Mouse (Mus musculus) ZHBTc4 (cell line): ENCODE measurements around the gene F2rl1.
A peak's percentile ranks its signal among the peaks of the same experiment; 100 is the strongest.

Source experiments
- DNase-seq: peaks from one replicate; pipeline ENCODE4 v3.0.0-alpha.2; 2011; ENCODE audit warnings: low read depth, low spot score

F2rl1 gene

DNA sequence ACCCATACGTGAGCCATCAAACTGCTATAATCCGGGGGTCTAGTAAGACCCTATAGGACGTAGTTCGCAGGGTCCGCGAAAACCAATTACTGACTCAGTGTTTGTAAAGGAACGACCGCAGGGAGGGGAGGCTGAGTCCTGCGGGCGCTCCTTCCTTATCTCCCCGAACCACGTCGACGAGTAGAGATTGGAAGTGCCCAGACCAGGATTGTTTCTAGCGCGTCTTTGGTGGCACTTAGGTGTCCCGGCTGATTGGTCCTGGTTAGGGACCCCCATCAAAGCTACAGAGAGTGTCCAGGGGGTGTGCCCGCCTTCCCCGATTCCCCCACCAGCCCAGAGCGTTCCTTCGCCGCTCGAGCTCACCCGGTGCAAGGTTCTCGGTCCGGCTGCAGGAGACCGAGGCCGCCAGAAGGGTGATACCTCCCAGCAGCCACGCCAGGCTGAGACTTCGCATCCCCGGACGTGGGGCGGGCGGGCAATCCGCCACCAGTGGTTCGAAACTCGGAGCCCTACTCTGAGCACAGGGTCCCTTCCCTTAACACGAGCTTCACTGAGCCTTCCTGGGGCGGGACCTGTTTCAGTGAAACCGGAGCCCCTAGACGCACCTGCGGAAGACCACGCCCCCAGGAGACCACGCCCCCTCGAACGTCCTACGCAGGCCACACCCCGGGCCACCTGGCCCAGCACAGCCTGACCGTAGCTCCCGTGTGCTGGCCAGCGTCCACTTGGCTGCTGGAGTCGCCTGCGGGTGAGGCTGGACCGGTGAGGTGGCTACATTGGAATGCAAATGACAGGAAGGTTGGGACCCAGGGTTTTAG, at the start of gene F2rl1:
TSS of gene F2rl1 (minus strand) at position 554 of the 818 bp plus-strand sequence.
- DNase-seq = peak; percentile 88

DNA sequence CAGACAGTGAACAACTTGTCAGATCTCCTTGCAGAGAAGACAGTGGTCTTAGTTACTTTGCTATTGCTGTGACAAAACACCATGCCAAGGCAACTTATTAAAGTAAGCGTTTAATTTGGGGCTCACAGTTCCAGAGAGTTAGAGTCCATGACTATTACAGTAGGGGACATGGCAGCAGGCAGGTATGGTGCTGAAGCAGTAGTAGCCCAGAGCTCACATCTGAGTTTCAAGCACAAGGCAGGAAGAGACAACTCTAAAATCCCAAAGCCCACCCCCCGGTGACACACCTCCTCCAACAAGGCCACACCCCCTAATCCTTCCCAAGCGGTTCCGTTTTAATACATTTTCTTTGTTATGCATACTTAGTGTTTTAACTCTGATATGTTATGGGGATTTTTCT, 45.9 kb upstream of the F2rl1 start:
- DNase-seq = no peak

DNA sequence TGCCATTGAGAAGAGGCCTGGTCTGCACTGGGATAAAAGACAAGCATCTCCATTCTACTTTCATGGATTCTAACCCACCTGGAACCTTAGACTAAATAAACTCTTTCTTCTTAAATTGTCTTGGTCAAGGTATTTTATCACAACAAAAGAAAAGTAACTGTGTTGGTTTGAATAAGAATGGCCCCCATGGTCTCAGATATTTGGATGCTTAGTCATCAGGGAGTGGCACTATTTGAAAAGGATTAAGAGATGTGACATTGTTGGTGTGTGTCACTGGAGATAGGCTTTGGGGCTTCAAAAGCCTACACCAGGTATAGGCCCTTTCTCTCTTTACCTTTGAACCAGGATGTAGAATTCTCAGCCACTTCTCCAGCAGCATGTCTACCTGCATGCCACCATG, 44.3 kb upstream of the F2rl1 start:
- DNase-seq = peak; percentile 88

DNA sequence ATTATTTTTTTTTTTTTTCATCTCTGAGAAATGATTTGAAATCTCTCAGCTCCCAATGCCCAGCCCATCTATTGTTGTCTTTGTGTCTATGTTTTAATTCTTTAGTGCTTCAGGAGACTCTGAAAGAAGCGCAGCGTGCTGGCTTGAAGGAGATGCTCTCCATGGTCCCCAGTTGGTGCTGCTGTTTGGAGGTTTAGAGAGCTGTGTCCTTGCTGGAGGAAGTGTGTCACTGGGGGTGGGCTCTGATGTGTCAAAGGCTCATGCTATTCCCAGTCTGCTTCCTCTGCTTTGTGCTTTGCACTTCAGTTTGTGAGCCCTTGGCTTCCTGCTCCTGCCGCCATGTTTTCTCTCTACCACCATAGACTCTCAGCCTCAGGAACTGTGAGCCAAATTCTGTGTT, 43.3 kb upstream of the F2rl1 start:
- no peak for DNase-seq

DNA sequence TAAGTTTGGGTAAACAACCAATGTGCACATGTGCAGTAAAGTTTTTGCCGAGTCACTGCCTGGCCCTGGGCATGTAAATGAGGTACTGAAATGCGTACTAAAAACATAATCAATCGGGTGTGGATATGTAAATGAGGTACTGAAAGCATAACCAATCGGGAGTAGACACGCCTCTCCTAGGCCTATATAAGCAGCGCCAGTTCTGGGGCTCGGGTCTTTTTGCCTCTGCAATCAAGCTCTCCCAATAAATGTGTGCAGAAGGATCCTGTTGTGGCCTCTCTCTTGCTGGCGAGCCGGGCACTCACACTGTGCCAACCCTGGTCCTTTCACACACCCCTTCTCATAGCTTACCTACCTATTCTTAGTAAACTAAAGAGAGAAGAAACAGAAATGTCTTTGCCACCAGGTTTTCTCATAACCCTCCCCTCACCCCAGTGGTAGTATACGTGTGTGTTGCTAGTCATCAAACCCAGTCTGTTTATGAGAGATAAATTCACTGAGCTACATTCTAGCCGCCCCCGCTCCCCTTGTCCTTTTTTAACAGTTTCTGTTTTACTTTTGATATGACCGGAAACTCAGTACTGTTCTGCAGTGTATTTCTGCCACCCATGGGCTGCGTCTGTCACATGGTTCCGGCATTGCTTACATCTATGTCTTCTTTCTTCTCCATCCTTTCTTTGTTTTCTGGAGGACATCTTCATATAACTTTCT, 42.0 kb upstream of the F2rl1 start:
- no peak for DNase-seq

DNA sequence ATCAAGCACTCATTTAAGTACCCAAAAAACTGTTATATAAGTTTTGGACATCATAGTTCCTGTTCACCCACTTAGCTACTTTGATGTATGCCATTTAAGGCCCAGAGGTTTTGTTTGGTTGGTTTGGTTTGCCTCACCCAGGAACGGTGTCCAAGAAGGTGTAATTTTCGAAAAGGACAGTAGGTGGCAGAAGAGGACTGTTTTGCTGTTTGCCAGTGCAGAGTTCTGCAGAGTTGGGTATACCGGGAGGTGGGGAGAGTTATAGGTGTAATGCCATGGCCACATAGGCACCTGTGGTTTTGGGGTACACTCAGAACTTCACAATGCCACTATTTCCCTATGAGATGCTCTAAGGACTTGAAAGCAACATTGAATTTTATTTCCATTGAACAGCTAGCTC, 38.7 kb upstream of the F2rl1 start:
- DNase-seq = peak; percentile 82

DNA sequence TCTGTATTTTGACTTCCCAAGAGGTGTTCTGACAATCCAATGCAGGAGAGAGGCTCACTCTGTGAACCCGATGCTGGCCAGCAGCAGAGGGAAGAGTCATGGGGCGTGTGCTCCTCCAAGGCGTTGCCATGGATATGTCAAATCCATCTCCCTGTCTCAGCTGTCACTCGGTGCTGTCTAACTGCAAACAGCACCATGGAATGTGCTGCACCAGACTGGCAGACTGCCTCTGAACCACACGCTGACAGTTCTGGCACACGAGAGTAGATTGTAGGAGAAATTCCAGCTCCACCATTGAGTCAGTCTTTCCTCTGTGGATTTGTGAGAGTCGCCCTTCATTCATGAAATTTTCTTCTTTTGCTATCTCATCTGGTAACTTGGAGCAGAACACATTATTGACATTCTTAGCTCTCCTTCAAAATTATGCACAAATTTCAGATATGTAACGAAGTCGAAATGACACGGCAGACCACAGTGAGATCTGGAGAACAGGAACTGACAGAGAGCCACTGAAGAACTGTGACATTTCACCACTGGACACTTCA, 38.1 kb upstream of the F2rl1 start:
- no peak for DNase-seq

DNA sequence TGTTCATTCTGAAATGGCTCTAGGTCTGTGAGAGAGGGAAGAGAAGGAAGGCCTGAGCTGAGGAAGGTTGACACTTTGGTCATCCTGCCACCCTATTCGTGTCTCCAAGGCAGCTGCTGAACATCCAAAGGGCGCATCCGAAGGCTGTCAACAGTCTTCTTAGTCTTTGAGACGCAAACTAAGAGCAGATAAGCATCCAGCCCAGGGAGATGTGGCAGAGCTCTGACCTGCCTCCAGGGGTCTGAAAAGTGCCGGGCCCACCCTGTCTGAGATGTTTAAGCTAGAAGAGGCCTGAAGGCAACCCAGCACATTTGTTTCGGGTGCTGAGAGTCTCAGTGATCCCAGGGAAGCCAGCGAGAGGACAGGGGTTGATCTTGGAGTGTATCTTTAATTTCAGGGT, 32.3 kb upstream of the F2rl1 start:
- DNase-seq = no peak

DNA sequence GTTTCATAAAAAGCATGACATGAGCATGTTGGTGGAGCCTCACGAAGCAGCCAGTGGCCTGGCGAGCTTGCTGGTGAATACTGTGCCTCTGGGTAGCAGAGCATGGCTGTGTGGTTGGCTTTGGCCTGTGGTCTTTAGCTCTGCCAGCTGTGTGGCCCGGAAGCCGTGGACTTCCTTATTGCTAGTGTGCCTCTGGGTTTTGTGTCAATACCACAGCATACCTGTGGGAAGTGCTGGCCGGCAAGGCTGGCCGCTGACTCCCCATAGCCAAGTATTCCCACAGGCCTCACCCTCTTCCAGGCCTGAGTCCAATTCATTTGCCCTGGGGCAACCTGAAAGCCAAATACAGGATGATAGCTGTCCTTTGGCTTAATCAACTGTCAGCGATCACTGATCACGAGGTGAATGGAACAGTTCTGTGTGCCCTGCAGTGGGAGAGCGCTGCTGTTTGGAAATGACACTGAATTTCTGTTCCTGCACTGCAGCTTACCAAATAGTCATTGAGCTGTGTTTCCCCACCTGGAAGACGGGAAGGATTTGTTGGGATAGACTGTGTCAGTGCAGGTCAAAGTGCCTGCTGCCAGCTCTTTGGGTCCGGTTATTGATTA, 29.0 kb upstream of the F2rl1 start:
- no peak for DNase-seq

DNA sequence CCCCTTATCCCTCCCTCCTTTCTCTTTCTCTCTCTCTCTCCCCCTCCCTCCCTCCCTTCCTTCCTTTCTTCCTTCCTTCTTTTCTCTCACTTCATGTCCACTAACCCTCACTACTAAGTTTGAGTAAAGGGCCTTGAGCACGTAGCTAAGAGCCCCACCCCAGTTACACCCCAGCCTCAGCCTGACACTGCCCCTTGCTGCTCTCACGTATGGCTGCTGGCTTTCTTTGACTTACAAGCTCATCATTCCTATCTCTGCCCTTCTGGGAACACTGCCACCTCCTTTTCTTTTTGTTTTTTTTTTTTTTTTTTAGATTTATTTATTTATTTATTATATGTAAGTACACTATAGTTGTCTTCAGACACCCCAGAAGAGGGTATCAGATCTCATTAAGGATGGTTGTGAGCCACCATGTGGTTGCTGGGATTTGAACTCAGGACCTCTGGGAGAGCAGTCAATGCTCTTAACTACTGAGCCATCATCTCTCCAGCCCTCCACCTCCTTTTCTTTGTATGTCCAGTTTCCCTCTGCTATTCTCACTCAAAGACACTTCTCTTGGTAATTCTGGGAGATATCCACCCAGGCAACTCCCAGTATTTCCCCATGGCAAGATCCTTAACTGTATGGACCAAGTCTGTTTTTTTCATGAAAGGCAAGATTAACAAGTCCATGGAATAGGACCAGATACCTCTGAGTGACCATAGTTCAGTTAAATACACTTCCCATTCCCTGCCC, 25.8 kb upstream of the F2rl1 start:
- DNase-seq = no peak

DNA sequence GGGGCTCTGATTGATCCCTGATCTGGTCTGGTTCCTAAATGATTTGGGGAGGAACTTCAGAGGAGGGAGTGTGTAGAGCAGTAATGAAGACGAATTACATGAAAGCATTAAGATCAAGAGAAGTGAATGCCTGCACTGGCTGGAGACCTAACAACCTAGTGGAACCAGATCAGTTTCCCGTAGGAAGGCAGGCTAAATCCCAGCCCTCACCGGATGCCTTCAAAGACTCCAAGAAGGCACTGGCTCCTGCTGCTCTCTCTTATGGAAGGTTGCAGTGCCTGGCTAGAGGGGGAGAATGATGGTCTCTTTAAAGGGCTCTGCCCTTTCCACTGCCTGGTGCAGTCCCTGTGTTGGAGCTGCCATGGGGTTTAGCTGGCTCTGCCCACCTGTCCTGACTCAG, 24.4 kb upstream of the F2rl1 start:
- DNase-seq = no peak

DNA sequence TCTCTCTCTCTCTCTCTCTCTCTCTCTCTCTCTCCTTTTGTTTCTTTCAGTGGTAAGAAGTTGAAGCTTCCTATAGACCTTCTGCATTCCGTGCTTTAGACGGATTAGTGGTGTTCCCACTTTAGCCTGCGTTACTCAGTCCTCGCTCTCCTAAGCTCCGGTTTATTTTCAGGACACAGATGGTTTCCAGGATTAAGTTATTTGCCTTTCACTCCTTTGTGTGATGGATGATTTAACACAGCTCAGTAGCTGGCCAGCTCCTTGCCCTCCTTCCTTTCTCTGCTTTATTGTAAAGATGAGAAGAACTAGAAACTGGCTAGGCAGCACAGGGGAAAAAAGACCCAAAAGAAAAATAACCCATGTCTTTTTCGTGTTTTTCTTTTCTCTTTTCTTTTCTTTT, 23.8 kb upstream of the F2rl1 start:
- no peak for DNase-seq

DNA sequence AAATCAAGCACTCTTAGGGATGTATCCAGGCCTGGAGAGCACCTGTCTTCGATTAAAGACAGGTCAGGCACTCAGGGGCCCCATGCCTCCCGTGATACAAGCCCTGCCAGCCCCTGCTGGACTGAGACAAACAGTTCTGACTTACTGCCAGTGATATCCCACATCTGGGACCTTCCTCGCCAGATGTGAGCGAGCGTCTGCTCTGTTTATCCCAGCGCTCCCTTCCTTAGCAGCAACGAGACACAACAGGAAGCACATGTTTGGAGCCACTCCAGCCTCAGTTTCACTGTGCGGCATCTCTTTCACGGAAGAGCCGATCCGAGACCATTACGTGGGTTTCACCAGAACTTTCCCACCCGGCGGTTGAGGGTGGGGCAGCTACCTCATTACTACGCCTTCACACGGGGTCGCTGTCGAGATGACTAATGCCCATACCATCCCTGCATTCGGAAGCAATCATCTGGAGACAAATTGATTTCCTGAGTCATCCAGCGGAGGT, 23.3 kb upstream of the F2rl1 start:
- DNase-seq = peak; percentile 39

DNA sequence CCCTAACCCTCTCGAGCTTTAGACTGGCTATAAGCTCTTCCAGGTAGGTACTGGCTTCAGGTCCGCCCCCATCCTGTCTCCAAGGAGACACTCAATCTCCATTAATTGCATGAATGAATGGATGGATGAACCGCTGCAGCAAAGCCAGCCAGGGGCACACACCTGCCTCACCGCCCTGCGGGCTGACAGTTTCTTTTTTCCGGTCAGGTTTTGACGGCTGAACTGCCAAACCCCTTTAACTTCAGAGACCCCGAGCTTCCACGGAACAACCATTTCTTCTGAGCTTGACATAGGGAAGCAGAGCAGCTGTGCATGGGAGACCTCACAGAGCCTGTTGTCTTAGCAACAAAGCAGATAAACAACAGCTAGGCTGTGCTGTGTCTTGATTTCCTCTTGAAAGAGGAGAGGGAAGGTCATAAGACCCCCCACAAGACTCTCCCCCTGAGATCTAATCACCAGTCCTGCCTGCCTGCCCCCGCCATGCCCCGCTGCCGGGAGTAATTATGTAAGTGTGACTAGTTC, 22.1 kb upstream of the F2rl1 start:
- no peak for DNase-seq

DNA sequence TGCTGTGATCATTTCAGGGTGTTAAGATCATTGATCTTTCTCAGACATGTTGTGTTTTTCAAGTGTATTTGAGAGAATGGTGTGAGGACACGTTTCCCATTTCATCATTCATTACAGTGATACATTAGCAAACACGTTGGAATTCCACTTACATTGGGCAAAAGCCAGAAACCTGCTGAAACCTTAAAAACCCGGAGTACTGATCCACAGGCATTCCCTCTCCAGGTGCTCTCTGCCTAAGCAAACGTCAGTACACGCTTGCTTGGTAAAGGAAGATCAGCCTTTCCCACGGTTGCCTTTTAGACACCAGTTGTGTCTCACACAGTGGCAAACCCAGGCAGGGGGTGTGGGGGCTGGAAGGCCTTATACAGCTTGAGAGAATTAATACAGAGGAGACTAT, 21.2 kb upstream of the F2rl1 start:
- DNase-seq = no peak

DNA sequence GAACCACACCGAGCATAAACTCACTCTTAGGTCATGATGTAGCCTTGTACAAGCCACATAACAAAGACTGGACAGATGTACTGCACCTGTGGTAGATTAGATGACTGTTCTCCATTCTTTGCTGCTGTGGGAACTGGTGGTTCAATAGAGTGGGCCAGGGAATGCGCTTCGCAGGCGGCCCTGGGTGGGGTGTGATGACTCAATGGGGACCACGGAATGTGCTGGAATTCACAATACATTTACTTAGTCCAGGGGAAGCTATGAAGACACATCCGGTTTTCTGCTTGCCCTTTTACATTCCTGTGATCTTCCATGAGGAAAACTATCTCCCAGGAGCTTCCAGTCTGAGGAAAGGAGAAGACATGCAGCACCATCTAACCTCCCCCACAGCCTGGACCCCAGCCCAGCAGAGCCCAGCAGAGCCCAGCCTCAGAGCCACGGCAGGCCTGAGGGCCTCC, 20.7 kb upstream of the F2rl1 start:
- DNase-seq = no peak

DNA sequence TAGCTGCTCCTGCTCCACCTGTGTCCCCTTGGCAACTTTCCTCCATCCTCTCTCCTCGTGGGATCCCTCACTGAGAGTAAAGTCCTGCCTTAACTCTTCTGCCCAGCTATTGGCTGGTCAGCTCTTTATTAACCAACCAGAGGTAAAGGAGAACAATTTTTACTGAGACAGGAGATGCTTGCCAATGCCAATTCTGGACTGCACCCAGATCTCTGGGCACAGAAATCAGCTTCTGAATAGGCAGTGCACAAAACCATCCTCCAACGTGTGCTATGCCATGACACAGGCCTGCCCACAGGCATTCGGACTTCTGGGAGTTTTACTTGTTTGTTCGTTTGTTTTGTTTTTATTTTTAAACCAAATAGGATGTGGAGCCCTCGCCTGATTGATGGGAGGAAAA, 13.0 kb upstream of the F2rl1 start:
- DNase-seq = no peak

DNA sequence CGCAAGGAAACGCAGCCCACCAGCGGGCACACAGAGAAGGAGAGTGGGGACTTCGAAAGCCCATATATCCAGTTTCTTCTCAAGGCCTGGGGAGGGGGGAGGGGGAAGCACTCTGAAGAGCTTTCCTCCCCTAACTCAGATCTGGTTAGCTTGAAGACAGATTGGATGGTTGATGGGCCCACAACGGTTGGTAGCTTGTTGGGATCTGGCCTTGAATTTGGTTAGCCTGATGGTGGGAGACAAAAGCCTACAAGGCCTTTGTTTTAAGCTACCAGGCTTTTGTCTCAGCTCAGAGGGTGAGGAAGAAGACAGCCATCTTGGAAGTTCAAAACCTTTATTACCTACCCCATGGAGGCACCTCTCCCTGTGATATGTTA, 11.1 kb upstream of the F2rl1 start:
- peak; percentile 55 for DNase-seq

DNA sequence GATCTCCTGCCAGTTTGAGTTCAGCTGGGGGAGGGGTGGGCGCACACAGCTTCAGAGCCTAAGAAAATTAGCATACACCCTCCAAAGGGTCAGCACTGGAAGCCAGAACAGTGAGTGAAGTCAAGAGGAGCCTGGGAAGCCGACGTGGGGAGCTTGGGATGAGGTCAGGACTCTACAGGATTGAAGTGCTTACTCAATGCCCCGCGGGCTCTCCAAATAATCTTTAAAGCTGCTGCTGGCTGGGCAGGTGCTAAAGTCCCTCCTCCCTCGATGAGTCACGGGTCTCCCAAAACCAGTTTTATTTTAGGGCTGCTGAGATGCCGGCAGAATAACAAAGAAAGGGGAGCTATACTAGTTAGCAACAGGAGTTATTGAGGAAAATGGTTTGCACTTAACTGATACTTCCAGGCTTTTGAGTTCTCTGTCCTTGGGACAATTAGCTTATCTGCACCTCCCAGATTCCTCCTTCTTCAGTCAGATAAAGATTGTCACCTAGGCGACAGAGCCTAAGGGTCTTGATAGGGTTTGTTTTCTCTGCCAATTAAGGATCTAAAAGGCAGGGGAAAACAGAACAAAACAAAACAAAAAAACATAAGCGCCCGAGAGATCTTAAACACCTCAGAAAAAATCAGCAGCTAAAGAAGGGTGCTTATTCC, 10.6 kb upstream of the F2rl1 start:
- peak; percentile 90 for DNase-seq

DNA sequence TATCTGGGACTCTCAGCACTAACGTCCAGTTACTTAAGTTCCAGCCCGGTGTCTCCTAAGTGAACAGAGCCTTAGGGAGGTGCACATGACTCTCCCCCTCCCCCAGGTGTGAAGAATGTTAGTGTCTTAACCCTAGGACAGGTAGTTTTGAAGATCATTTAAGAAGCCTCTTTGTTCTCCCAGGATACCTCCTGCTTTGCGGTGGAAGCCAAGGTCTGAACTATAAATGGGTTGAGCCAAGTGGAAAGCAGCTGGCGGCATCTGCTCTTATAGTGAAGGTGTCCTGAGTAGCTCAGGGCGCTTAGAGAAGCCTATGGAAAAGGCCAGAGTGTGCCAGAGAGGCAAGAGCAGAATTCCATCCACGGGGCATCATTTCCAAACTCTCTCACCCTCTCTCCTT, 10.0 kb upstream of the F2rl1 start:
- peak; percentile 79 for DNase-seq

DNA sequence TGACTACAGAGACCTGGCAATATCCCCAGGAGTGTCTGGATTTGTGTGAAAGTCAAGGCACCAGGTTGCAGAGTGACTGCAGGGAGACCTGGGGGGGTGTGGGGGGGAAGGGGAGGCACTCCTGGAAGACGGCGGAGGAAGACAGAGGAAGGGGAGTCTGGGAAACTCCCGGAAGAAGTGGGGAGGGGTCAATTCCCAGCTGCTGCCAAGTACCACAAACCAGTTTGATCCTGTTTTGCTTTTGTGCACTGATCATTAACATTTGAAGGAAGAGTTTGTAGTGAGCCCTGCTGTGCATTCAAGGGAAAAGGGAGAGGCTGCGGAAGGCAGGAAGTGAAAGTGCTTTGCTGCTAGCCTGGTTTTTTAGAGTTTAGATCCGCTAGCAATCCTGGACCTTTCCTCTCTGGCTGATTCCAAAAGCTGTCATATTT, 9.1 kb upstream of the F2rl1 start:
- peak; percentile 97 for DNase-seq
